Mouse (Mus musculus): Measurements from ENCODE around the gene Gmppa. TPM values are rescaled to one million over a fixed set of nuclear protein-coding genes. Genes with fewer than 3 reads are reported as not detected.

The Gmppa gene
- polyA plus RNA-seq, 1 experiment from 2014 or later, result 53.7 TPM

Other genes starting within 250 kb of the Gmppa start
- gene Ankzf1, start 243.8 kb upstream of the Gmppa start, polyA plus RNA-seq (2015; fragmentation: Nextera tagmentation; extraction: Ambion mirVana), result 22.0 and 23.1 TPM in 2 replicates
- gene Atg9a, start 243.7 kb upstream of the Gmppa start, polyA plus RNA-seq (2015; fragmentation: Nextera tagmentation; extraction: Ambion mirVana), result 29.7 and 31.8 TPM in 2 replicates
- 14.6 and 21.1 TPM in 2 replicates for gene Glb1l, start 225.1 kb upstream of the Gmppa start, polyA plus RNA-seq (2015; fragmentation: Nextera tagmentation; extraction: Ambion mirVana)
- gene Stk16, start 225.1 kb upstream of the Gmppa start, polyA plus RNA-seq (2015; fragmentation: Nextera tagmentation; extraction: Ambion mirVana), result 143 and 157 TPM in 2 replicates
- 15.3 and 16.6 TPM in 2 replicates for gene Tuba4a, start 216.1 kb upstream of the Gmppa start, polyA plus RNA-seq (2015; fragmentation: Nextera tagmentation; extraction: Ambion mirVana)
- gene A630095N17Rik, start 203.8 kb upstream of the Gmppa start, polyA plus RNA-seq (2015; fragmentation: Nextera tagmentation; extraction: Ambion mirVana), result not detected in 2 replicates
- 40.0 and 41.7 TPM in 2 replicates for gene Dnajb2, start 199.5 kb upstream of the Gmppa start, polyA plus RNA-seq (2015; fragmentation: Nextera tagmentation; extraction: Ambion mirVana)
- 4.5 and 6.5 TPM in 2 replicates for gene Ptprn, start 171.4 kb upstream of the Gmppa start, polyA plus RNA-seq (2015; fragmentation: Nextera tagmentation; extraction: Ambion mirVana)
- gene Resp18, start 157.5 kb upstream of the Gmppa start, polyA plus RNA-seq (2015; fragmentation: Nextera tagmentation; extraction: Ambion mirVana), result 37.0 and 44.1 TPM in 2 replicates
- gene Dnpep, start 117.9 kb upstream of the Gmppa start, polyA plus RNA-seq (2015; fragmentation: Nextera tagmentation; extraction: Ambion mirVana), result 140 and 142 TPM in 2 replicates
- gene Des, start 75.6 kb upstream of the Gmppa start, polyA plus RNA-seq (2015; fragmentation: Nextera tagmentation; extraction: Ambion mirVana), result 0.81 and 1.1 TPM in 2 replicates
- 7.6 and 9.0 TPM in 2 replicates for gene Speg, start 60.6 kb upstream of the Gmppa start, polyA plus RNA-seq (2015; fragmentation: Nextera tagmentation; extraction: Ambion mirVana)
- gene Asic4, start 14.5 kb downstream of the Gmppa start, polyA plus RNA-seq (2015; fragmentation: Nextera tagmentation; extraction: Ambion mirVana), result 4.0 and 5.4 TPM in 2 replicates
- 16.9 and 18.6 TPM in 2 replicates for gene Chpf, start 43.4 kb downstream of the Gmppa start, polyA plus RNA-seq (2015; fragmentation: Nextera tagmentation; extraction: Ambion mirVana)
- gene Tmem198, start 43.6 kb downstream of the Gmppa start, polyA plus RNA-seq (2015; fragmentation: Nextera tagmentation; extraction: Ambion mirVana), result 34.0 and 35.5 TPM in 2 replicates
- 15.5 and 17.2 TPM in 2 replicates for gene Obsl1, start 70.5 kb downstream of the Gmppa start, polyA plus RNA-seq (2015; fragmentation: Nextera tagmentation; extraction: Ambion mirVana)
- gene Inha, start 71.1 kb downstream of the Gmppa start, polyA plus RNA-seq (2015; fragmentation: Nextera tagmentation; extraction: Ambion mirVana), result 5.8 and 8.0 TPM in 2 replicates
- 16.3 and 19.4 TPM in 2 replicates for gene Stk11ip, start 85.6 kb downstream of the Gmppa start, polyA plus RNA-seq (2015; fragmentation: Nextera tagmentation; extraction: Ambion mirVana)
- 20.9 and 25.3 TPM in 2 replicates for gene Slc4a3, start 110.3 kb downstream of the Gmppa start, polyA plus RNA-seq (2015; fragmentation: Nextera tagmentation; extraction: Ambion mirVana)

Data from forebrain, embryonic 13.5 days (tissue).